Mouse (Mus musculus): ENCODE results near the gene Cdr2.
A peak's percentile ranks its signal among the peaks of the same experiment; 100 is the strongest.
"Not testable (repeated sequence)": the region's sequence is repeated elsewhere in the genome, so short reads cannot be mapped to it uniquely, and the experiment has no call there.

DNA sequence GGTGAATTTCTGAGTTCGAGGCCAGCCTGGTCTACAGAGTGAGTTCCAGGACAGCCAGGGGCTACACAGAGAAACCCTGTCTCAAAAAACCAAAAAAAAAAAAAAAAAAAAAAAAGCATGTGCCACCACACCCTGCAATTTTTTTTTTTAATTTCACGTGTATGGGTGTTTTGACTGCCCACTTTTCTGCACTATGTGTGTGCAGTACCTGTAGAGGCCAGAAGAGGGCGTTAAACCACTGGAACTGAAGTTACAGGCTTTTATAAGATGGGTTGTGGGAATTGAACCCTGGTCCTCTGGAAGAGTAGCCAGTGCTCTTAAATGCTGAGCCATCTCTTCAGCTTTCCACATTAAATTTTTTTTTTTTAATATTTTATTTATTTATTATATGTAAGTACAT is 71.9 kb downstream of the Cdr2 start:
- TF ChIP-seq CTCF (IDR thresholded peaks at IDR 0.05; ENCODE audit: low read depth), result 0 out of 2 replicates have a peak, but pooled peaks have one; percentile 1
- not testable (repeated sequence) for TF ChIP-seq EP300 (IDR thresholded peaks at IDR 0.05; ENCODE audit: low read depth)
